Mouse (Mus musculus) heart, embryonic 16.5 days (tissue): ENCODE results near the gene Zbtb8a. TPM values are rescaled to one million over a fixed set of nuclear protein-coding genes. Genes with fewer than 3 reads are reported as not detected.
"Not testable (repeated sequence)": the region's sequence is repeated elsewhere in the genome, so short reads cannot be mapped to it uniquely, and the experiment has no call there.

ENCODE experiments used
- ATAC-seq: fragments of 200-750 bp; cut with Nextera tagmentation; replicated peaks from 2 replicates; pipeline ENCODE4 v1.8.0; 2017; ENCODE audit warnings: moderate number of reproducible peaks; ENCODE audit not compliant: insufficient read depth, low FRiP score; ENCODE audit errors: extremely low read depth
- H3K27ac ChIP-seq: fragments of 300-500 bp; sonication (generic); 2 replicates; pipeline ENCODE4 v1.5.1; 2014; ENCODE audit warnings: mild to moderate bottlenecking, low read length, control low read depth, moderate library complexity
- H3K27me3 ChIP-seq: fragments of 300-500 bp; sonication (generic); 2 replicates; pipeline ENCODE4 v1.6.1; 2014; ENCODE audit warnings: low read length, mixed read lengths; ENCODE audit not compliant: control insufficient read depth, insufficient read depth
- H3K36me3 ChIP-seq: fragments of 300-500 bp; sonication (generic); 2 replicates; pipeline ENCODE4 v1.6.1; 2014; ENCODE audit not compliant: control insufficient read depth, insufficient read depth
- H3K4me1 ChIP-seq: fragments of 300-500 bp; sonication (generic); 2 replicates; pipeline ENCODE4 v1.6.1; 2014; ENCODE audit warnings: low read length, mixed read lengths; ENCODE audit not compliant: control insufficient read depth, insufficient read depth
- H3K4me2 ChIP-seq: fragments of 300-500 bp; sonication (generic); 2 replicates; pipeline ENCODE4 v1.6.1; 2014; ENCODE audit warnings: low read depth, mild to moderate bottlenecking, control low read depth, low read length
- H3K4me3 ChIP-seq: fragments of 300-500 bp; sonication (generic); 2 replicates; pipeline ENCODE4 v1.5.1; 2014; ENCODE audit warnings: mild to moderate bottlenecking, control low read depth, low read length
- H3K9ac ChIP-seq: fragments of 300-500 bp; sonication (generic); 2 replicates; pipeline ENCODE4 v1.6.1; 2014; ENCODE audit warnings: low read length, control low read depth
- H3K9me3 ChIP-seq: fragments of 300-500 bp; sonication (generic); replicated peaks from 2 replicates; pipeline ENCODE4 v1.6.1; 2016; ENCODE audit warnings: low read length; ENCODE audit not compliant: control insufficient read depth
- WGBS: fragments of 180-500 bp; shearing (Covaris S2); extraction: QIAGEN DNeasy Blood & Tissue Kit; methylation state at CpG from one replicate; pipeline ENCODE4 v1.1.7; 2014; 5-methylcytosine and 5-hydroxymethylcytosine counted together
- polyA plus RNA-seq: library from polyadenylated mRNA; unstranded; fragments of >200 nt; fragmentation: Nextera tagmentation; extraction: Ambion mirVana; gene quantifications from 2 replicates; pipeline ENCODE4 v1.2.1, GENCODE M21; 2015

Gene Zbtb8a
- polyA plus RNA-seq, 1 experiment from 2014 or later = 10.1 TPM

DNA sequence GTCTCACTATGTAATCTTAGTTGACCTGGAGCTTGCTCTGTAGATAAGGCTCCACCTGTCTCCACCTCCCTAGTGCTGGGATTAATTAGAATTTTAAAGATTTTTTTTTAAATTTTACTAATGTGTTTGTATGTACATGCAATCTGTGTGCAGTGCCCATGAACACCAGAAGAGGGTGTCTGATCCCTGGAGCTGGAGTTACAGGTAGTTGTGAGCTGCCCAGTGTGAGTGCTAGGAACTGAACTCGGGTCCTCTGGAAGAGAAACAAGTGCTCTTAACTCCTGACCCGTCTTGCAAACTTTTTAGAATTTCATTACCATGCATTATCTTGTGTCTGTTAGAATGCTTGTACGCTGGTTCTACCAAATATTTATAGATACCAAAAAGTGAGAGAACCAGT is 6.5 kb downstream of the Zbtb8a start:
- Histone ChIP-seq H3K36me3 (peaks cover 5% of the 10 kb centered on the region; the same call in 1 of the 2 replicates), H3K27ac (no peak overlapping the region), H3K27me3 (no peaks in the 10 kb centered on the region), H3K9ac (no peak overlapping the region), H3K4me2 (no peak overlapping the region), H3K9me3 (no peaks in the 10 kb centered on the region), H3K4me1 (0 out of 2 replicates have a peak, but pooled peaks cover 3% of the 10 kb centered on the region), H3K4me3 (no peak overlapping the region)
- no peak for ATAC-seq
- WGBS = 92% methylated on average over 3 of the region's 3 CpGs

DNA sequence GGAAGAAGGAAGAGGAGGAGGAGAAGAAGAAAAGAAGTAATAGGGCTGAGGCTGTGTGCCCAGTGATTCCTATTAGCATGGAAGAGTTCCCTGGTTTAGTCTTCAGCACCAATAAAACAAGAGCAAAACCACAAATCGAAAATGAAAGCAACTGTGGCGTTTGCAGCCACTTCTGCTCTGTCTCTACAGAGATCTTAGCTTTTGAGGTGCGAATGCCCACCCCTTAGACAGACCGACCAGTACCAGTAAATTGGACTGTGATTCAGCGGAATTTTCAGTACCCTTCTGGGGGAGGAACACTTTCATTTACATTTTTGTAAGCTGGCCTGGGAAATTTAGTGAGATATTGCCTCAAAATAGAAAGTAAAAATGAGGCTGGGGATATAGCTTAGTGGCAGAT is 12.7 kb downstream of the Zbtb8a start:
- H3K36me3 ChIP-seq = peaks cover 5% of the 10 kb centered on the region
- H3K9ac ChIP-seq = no peak overlapping the region

GRCm38 (mm10) chr4:129364379-129364778 is 13.5 kb downstream of the Zbtb8a start:
- Histone ChIP-seq H3K9me3 (no peaks in the 10 kb centered on the region), H3K27ac (no peak overlapping the region), H3K36me3 (peaks cover 10% of the 10 kb centered on the region), H3K27me3 (no peaks in the 10 kb centered on the region), H3K4me3 (no peak overlapping the region), H3K4me2 (no peak overlapping the region), H3K9ac (no peak overlapping the region), H3K4me1 (no peaks in the 10 kb centered on the region)
- ATAC-seq = no peak
- WGBS = 82% methylated on average over 3 of the region's 3 CpGs

More for the DNA sequence above, 12.7 kb downstream of the Zbtb8a start:
- Histone ChIP-seq H3K4me2 (no peak overlapping the region), H3K27me3 (no peaks in the 10 kb centered on the region), H3K9me3 (no peaks in the 10 kb centered on the region), H3K27ac (no peak overlapping the region), H3K4me1 (no peaks in the 10 kb centered on the region), H3K4me3 (no peak overlapping the region)
- ATAC-seq = no peak
- WGBS = 83% methylated on average over 5 of the region's 5 CpGs

DNA sequence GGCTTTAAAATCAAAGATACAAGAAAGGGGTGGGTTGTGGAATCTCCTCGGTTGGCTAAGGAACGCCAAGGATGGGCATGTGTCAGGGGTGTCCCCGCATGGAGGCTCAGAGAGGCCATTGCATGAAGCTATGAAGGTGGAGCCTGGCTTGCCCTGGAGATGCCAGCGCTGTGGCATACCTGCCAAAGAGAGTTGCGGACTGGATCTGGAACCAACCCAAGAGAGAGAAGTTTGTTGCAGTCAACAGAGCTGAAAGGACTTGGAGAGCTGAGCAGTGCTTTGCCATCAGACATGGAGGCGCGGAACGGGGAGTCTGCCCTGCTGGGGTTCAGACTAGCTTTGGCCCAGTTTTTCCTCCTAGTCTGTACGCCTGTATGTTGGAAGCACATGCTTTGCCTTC is 14.5 kb downstream of the Zbtb8a start:
- Histone ChIP-seq H3K9ac (no peak overlapping the region), H3K27ac (0 out of 2 replicates have a peak overlapping the region, but pooled peaks have one; percentile 12), H3K4me1 (no peaks in the 10 kb centered on the region), H3K4me3 (no peak overlapping the region), H3K27me3 (no peaks in the 10 kb centered on the region), H3K4me2 (no peak overlapping the region), H3K36me3 (peaks cover 5% of the 10 kb centered on the region; the same call in 1 of the 2 replicates), H3K9me3 (no peaks in the 10 kb centered on the region)
- 89% methylated on average over 9 of the region's 9 CpGs for WGBS
- no peak for ATAC-seq

DNA sequence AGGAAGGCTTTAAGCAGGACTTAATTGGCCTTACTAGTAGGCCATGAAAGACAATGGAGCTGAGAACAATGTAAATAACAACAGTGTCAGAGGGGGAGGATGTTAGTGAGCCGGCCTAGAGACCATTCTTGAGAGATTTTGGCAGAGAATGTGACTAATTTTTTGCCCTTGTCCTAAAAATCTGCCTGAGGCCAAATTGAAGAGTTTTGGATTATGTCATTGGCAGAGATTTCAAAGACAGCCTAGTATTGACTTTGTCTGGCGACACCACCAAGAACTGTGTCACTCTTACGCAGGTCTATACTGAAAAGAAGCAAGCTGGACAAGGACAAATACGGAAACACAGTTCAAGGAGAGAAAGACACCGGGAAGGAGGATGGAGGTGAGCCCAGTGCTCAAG is 15.1 kb downstream of the Zbtb8a start:
- no peak overlapping the region for H3K27ac ChIP-seq
- 82% methylated on average over 5 of the region's 5 CpGs for WGBS
- ATAC-seq = no peak

DNA sequence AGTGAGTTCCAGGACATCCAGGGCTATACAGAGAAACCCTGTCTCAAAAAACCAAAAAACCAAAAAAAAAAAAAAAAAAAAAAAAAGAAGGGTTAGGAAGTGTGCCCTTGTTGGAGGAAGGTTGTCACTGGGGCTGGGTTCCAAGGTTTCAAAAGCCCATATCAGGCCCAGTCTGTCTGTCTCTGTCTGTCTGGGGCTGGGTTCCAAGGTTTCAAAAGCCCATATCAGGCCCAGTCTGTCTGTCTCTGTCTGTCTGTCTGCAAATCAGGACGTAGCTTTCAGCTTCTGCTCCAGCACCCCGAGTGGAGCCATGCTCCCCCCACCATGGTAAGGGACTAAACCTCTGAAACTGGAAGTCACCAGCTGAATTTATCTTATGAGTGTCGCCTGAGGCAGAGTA is 15.7 kb downstream of the Zbtb8a start:
- not testable (repeated sequence) for H3K27me3 ChIP-seq, H3K9ac ChIP-seq, H3K4me2 ChIP-seq, ATAC-seq, H3K27ac ChIP-seq, H3K4me1 ChIP-seq, H3K9me3 ChIP-seq, H3K4me3 ChIP-seq, H3K36me3 ChIP-seq
- WGBS = 85% methylated on average over 3 of the region's 3 CpGs

More for the DNA sequence above, 15.1 kb downstream of the Zbtb8a start:
- no peaks in the 10 kb centered on the region for H3K4me1 ChIP-seq
- H3K4me2 ChIP-seq = no peak overlapping the region
- H3K4me3 ChIP-seq = no peak overlapping the region
- H3K27me3 ChIP-seq = no peaks in the 10 kb centered on the region
- peaks cover 9% of the 10 kb centered on the region; the same call in 1 of the 2 replicates for H3K36me3 ChIP-seq
- no peak overlapping the region for H3K9ac ChIP-seq
- H3K9me3 ChIP-seq = no peaks in the 10 kb centered on the region

GRCm38 (mm10) chr4:129357613-129358163 is 20.2 kb downstream of the Zbtb8a start:
- H3K9ac ChIP-seq = no peak overlapping the region
- no peak overlapping the region for H3K4me2 ChIP-seq
- WGBS = 81% methylated on average over 15 of the region's 15 CpGs
- H3K4me3 ChIP-seq = no peak overlapping the region
- no peaks in the 10 kb centered on the region for H3K4me1 ChIP-seq
- H3K36me3 ChIP-seq = peaks cover 20% of the 10 kb centered on the region; the same call in 1 of the 2 replicates
- no peaks in the 10 kb centered on the region for H3K9me3 ChIP-seq
- no peak for ATAC-seq
- H3K27ac ChIP-seq = no peak overlapping the region
- no peaks in the 10 kb centered on the region for H3K27me3 ChIP-seq

DNA sequence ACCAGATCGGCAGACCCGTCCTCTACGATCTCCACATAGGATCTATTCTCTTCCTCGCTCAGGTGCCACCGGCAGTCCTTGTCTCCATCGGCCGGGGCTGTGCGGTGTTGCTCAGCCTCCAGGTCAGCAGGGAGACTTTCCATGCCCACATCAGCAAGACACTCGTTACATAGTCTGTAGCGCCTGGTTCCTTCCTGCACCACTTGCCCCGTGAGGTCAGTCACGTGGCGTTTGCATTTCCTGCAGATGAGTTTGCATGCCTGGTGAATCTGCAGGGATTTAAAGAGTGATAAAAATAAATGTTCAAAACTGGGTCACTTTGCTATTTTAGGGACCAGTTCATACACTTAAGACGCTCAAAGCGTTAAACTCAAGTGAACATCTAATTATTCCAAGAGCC is 23.7 kb downstream of the Zbtb8a start:
- Histone ChIP-seq H3K27me3 (no peaks in the 10 kb centered on the region), H3K36me3 (peaks cover 15% of the 10 kb centered on the region; the same call in 1 of the 2 replicates), H3K4me1 (no peaks in the 10 kb centered on the region), H3K4me3 (no peak overlapping the region), H3K27ac (no peak overlapping the region), H3K9ac (no peak overlapping the region), H3K9me3 (no peaks in the 10 kb centered on the region), H3K4me2 (no peak overlapping the region)
- ATAC-seq = no peak
- WGBS = 72% methylated on average over 15 of the region's 15 CpGs

DNA sequence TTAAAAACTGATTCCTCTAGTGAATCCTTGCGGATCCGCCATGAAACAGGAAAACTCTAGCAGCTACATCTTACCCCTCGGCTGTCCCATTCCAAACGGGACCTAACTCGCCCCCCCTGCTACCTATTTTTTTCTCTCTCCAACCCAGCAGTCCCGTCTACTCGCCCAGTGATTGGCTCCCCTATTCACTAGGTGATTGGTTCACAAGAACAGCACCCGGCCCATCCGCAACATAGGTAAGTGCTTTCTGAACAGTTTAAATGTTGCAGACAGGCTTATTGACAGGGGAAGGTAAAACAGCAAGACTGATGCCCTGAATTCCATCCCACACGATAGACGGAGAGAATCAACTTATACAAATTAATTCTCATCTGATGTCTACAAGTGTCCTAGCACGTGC is 24.7 kb downstream of the Zbtb8a start:
- no peaks in the 10 kb centered on the region for H3K9me3 ChIP-seq
- H3K36me3 ChIP-seq = peaks cover 13% of the 10 kb centered on the region; the same call in 1 of the 2 replicates
- no peak overlapping the region for H3K27ac ChIP-seq
- no peaks in the 10 kb centered on the region for H3K27me3 ChIP-seq
- H3K4me3 ChIP-seq = no peak overlapping the region
- no peaks in the 10 kb centered on the region for H3K4me1 ChIP-seq
- no peak overlapping the region for H3K4me2 ChIP-seq
- WGBS = 85% methylated on average over 12 of the region's 12 CpGs
- no peak for ATAC-seq
- no peak overlapping the region for H3K9ac ChIP-seq
